Mouse (Mus musculus): ENCODE measurements at regions not wholly inside any gene's neighbourhood (a gene's known extent, or its start where the extent isn't known, plus 50 kb on each side); places are given as distances from the start of the nearest gene placed in this dataset.
"Not testable (repeated sequence)": the region's sequence is repeated elsewhere in the genome, so short reads cannot be mapped to it uniquely, and the experiment has no call there.

GRCm38 (mm10) chr10:91447974-91448703, 267.0 kb upstream of the Tmpo start:
- no peak for DNase-seq (ENCODE audit: low spot score)

DNA sequence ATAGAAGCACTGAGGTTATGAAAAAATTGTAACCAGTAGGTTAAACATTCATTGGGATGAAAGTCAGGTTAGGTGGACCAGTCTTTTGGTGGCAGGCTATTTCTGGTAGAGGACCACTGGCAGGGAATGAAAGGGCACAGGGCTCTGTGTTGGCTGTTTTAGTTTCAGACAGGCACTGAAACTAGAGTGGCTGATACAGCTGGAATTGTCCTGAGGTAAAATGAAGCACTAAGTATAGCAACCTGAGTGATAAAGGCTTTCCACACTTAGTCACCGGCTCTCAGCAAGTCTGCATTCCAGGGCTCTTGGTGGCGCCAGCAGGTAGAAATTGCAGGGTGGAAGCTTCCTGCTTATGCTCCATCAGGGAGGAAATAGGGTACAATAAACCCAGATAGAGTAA, 262.2 kb upstream of the Tmpo start:
- DNase-seq (ENCODE audit: low spot score), result no peak

GRCm38 (mm10) chr10:91440051-91440450, 258.9 kb upstream of the Tmpo start:
- DNase-seq (ENCODE audit: low spot score), result no peak

GRCm38 (mm10) chr10:91437917-91438316, 256.8 kb upstream of the Tmpo start:
- DNase-seq (ENCODE audit: low spot score), result no peak

DNA sequence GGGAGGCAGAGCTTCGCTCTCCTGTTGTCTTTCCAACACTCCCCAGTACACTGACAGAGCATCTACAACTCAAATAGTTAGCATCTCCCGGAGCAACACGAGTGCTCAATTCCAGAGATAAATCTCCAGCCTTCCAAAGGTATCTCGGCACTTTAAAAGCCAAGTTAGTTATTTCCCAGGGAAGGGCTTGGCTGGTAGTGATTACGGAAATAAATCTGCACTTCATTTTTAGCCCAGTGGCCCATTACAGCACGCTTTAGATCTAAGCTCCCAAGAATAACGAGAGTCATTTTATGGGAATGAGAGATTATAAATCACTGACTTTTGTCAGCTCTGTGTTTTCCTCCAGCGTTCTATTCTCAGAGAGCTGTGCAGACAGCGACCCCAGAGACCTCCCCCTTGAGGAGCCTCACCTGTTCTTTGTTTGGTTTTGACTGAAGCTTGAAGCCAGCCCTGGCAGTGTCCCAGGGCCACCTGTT, 255.0 kb upstream of the Tmpo start:
- no peak for DNase-seq (ENCODE audit: low spot score)

DNA sequence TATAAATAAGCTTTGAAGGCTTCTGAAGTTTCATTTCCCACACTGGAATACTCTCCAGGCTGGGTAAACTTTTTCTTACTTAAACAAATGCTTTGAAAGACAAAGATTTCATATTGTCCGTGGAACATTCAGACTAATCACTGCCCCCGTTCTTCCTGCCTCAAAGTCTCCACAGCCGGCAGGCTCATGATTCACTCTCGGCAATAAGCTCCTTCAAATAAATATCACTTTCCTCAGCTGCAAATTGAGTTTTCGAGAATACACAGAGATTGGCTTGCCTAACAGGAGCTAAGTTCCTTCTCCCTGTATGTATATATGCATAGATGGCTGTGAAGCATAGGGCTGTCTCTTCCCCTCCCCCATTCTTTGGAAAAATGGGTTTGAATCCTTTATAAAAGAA, 249.2 kb upstream of the Tmpo start:
- DNase-seq (ENCODE audit: low spot score), result no peak

DNA sequence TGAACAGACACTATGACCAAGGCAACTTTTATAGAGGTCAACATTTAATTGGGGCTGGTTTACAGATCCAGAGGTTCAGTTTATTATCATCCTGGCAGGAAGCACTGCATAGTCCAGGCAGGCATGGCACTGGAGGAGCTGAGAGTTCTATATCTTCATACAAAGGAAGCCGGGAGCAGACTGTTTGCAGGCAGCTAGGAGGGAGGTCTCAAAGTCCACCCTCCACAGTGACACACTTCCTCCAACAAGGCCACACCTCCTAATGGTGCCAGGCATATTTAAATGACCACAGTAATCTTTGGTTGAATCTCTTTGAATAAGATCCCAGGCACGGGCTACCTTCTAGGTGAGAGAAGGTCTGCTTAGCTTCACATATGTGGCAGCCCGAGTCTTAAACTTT, 245.5 kb upstream of the Tmpo start:
- no peak for DNase-seq (ENCODE audit: low spot score)

- not testable (repeated sequence) for DNase-seq (ENCODE audit: low spot score)
Measured at GRCm38 (mm10) chr10:91425625-91426385, 244.7 kb upstream of the Tmpo start.

GRCm38 (mm10) chr10:91424786-91425185, 243.7 kb upstream of the Tmpo start:
- DNase-seq (ENCODE audit: low spot score), result no peak

DNA sequence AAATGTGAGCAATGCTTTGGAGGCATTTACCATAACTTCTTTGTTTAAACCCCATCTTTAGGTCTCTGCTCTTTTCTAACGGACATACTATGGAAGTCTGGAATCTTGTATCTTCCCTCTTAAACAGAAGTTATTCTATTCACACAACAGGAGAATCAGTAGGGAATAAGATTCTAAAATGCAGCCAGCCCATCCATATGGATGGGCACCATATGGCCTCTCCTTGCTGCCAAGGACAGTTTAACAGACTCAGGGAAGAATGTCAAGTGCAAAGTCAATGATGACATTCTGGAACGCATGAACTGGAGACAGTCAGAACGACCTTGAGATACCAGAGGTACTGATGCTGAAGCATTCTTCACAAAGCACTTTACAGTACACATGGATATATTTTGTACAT, 206.1 kb upstream of the Tmpo start:
- DNase-seq (ENCODE audit: low spot score), result no peak

GRCm38 (mm10) chr10:91384372-91384771, 203.3 kb upstream of the Tmpo start:
- no peak for DNase-seq (ENCODE audit: low spot score)

- DNase-seq (ENCODE audit: low spot score), result no peak
Measured at GRCm38 (mm10) chr10:91376683-91377082, 195.6 kb upstream of the Tmpo start.

- no peak for DNase-seq (ENCODE audit: low spot score)
Measured at GRCm38 (mm10) chr10:91367488-91367887, 186.4 kb upstream of the Tmpo start.

DNA sequence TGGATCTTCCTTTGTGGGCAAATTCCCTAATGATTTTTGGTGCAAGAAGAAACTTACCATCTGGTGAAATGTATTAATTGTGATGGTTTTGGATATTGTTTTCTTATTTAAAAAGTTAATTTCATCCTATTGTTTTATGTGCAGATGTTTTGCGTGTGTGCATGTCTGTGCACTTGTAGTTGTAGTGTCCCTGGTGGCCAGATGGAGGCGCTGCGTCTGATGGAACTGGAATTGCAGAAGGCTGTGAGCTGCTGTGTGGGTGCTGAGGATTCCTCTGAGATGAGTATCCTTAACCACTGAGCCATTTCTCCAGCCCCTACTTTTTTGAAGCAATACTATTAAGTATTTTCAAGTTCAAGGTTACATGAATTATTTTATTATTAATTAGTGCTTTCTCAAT, 181.5 kb upstream of the Tmpo start:
- DNase-seq (ENCODE audit: low spot score), result no peak

- DNase-seq (ENCODE audit: low spot score), result no peak
Measured at GRCm38 (mm10) chr10:91361621-91362020, 180.5 kb upstream of the Tmpo start.

GRCm38 (mm10) chr10:91345465-91345864, 164.3 kb upstream of the Tmpo start:
- DNase-seq (ENCODE audit: low spot score), result no peak

GRCm38 (mm10) chr10:91342083-91342482, 161.0 kb upstream of the Tmpo start:
- no peak for DNase-seq (ENCODE audit: low spot score)

- DNase-seq (ENCODE audit: low spot score), result no peak
Measured at GRCm38 (mm10) chr10:91339361-91339760, 158.2 kb upstream of the Tmpo start.

DNA sequence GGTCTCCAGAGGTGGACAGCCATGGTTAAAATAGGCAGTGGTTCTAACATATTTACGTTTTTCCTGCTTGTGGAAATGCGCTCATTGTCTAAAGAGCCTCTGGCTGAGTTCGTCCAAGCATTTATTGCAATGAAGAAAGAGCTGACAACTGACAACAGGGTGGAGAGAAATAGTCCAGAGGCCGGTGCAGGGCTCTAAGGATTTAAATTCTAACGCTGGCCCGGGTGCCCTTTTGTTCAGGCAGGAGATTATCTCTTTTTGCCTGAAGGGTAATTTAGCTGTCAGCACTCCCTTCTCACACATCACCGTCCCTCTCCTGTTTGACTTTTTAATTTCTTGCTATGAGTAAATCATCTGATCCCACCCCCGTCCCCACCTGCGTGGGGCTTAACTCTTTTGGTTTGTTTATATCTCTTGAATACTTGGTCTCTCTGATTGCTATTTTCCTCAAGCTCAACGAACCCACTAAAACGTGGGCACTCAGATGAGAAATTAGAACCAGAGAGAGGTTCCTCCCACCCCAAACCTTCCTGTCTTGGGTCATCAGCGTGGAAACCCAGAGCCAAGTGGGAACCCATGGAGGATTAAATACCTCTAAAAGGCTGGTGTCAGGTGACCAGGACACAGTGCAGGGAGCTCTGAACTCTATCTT, 145.7 kb upstream of the Tmpo start:
- DNase-seq (ENCODE audit: low spot score), result no peak

- DNase-seq (ENCODE audit: low spot score), result no peak
Measured at GRCm38 (mm10) chr10:91326144-91326655, 145.1 kb upstream of the Tmpo start.

GRCm38 (mm10) chr10:91321226-91321625, 140.1 kb upstream of the Tmpo start:
- no peak for DNase-seq (ENCODE audit: low spot score)

- DNase-seq (ENCODE audit: low spot score), result no peak
Measured at GRCm38 (mm10) chr10:91319442-91320112, 138.5 kb upstream of the Tmpo start.
